Comparison of ENCODE assay signal across 22 mouse cellular contexts in genomic region chr13:95833473-95833872, GRCm38 (mm10). TPM values are rescaled to one million over a fixed set of nuclear protein-coding genes. Genes with fewer than 3 reads are reported as not detected.
DNase-seq lines count a peak whose midpoint lies in the region; ATAC-seq lines count a peak whose summit lies in the region.
"Had no signal": no experiment of that assay in that cellular context is flagged by ENCODE, and none has a peak within 500 bp of the region (broad histone marks: within the 10 kb centered on the region; RNA-seq: fewer than 3 reads in every experiment).

No protein-coding gene starts in this region.

- H3K4me1 ChIP-seq in forebrain, embryonic 12.5 days = peaks cover 16% of the 10 kb centered on the region
- H3K4me1 ChIP-seq in forebrain, embryonic 14.5 days (ENCODE audit: control insufficient read depth, insufficient read depth, low read length) = no peaks in the 10 kb centered on the region
- H3K4me1 ChIP-seq in intestine, embryonic 15.5 days (replicated peaks) = 0 out of 2 replicates have a peak, but pooled peaks cover 3% of the 10 kb centered on the region
- peaks cover 22% of the 10 kb centered on the region for H3K4me1 ChIP-seq in limb, embryonic 13.5 days
- 0 out of 2 replicates have a peak, but pooled peaks cover under 1% of the 10 kb centered on the region for H3K4me1 ChIP-seq in stomach, embryonic 15.5 days
- H3K4me1 ChIP-seq: heart, embryonic 15.5 days had no signal

- H3K36me3 ChIP-seq in forebrain, embryonic 12.5 days (replicated peaks) = peaks cover 6% of the 10 kb centered on the region; the same call in 1 of the 2 replicates
- 0 out of 2 replicates have a peak, but pooled peaks cover 3% of the 10 kb centered on the region for H3K36me3 ChIP-seq in forebrain, embryonic 14.5 days (ENCODE audit: control insufficient read depth, insufficient read depth, low read length)
- no peaks in the 10 kb centered on the region for H3K36me3 ChIP-seq in intestine, embryonic 15.5 days
- peaks cover 6% of the 10 kb centered on the region; the same call in 1 of the 2 replicates for H3K36me3 ChIP-seq in limb, embryonic 13.5 days
- no peaks in the 10 kb centered on the region for H3K36me3 ChIP-seq in stomach, embryonic 15.5 days
- H3K36me3 ChIP-seq: embryonic facial prominence, embryonic 15.5 days; heart, embryonic 15.5 days; hindbrain, embryonic 15.5 days had no signal

- no peak overlapping the region for H3K9ac ChIP-seq in forebrain, embryonic 12.5 days
- no peak overlapping the region for H3K9ac ChIP-seq in forebrain, embryonic 14.5 days (ENCODE audit: low read length)
- no peak overlapping the region for H3K9ac ChIP-seq in intestine, embryonic 15.5 days
- no peak overlapping the region for H3K9ac ChIP-seq in limb, embryonic 13.5 days
- H3K9ac ChIP-seq in stomach, embryonic 15.5 days = no peak overlapping the region
- H3K9ac ChIP-seq: embryonic facial prominence, embryonic 15.5 days; heart, embryonic 15.5 days; hindbrain, embryonic 15.5 days had no signal

- WGBS in forebrain, embryonic 12.5 days = 86% methylated on average over 6 of the region's 6 CpGs
- 86% methylated on average over 6 of the region's 6 CpGs for WGBS in forebrain, embryonic 14.5 days
- 69% methylated on average over 6 of the region's 6 CpGs for WGBS in intestine, embryonic 15.5 days
- 71% methylated on average over 6 of the region's 6 CpGs for WGBS in limb, embryonic 13.5 days
- WGBS in stomach, embryonic 15.5 days = 71% methylated on average over 6 of the region's 6 CpGs

- H3K4me2 ChIP-seq in forebrain, embryonic 12.5 days = no peak overlapping the region
- H3K4me2 ChIP-seq in forebrain, embryonic 14.5 days (ENCODE audit: low read length) = no peak overlapping the region
- no peak overlapping the region for H3K4me2 ChIP-seq in intestine, embryonic 15.5 days (replicated peaks)
- H3K4me2 ChIP-seq in limb, embryonic 13.5 days (replicated peaks) = no peak overlapping the region
- H3K4me2 ChIP-seq in stomach, embryonic 15.5 days = no peak overlapping the region
- H3K4me2 ChIP-seq: embryonic facial prominence, embryonic 15.5 days; heart, embryonic 11.5 days; heart, embryonic 15.5 days; hindbrain, embryonic 15.5 days had no signal

- 0 out of 2 replicates have a peak overlapping the region, but pooled peaks have one; percentile 31 for H3K27ac ChIP-seq in forebrain, embryonic 12.5 days
- H3K27ac ChIP-seq in forebrain, embryonic 14.5 days (ENCODE audit: low read depth, low read length) = no peak overlapping the region
- H3K27ac ChIP-seq in intestine, embryonic 15.5 days = 0 out of 2 replicates have a peak overlapping the region, but pooled peaks have one; percentile 32
- H3K27ac ChIP-seq in limb, embryonic 13.5 days = peak overlapping the region; percentile 49; the same call in 1 of the 2 replicates
- H3K27ac ChIP-seq in stomach, embryonic 15.5 days = 0 out of 2 replicates have a peak overlapping the region, but pooled peaks have one; percentile 21
- H3K27ac ChIP-seq: embryonic facial prominence, embryonic 15.5 days; forebrain, embryonic 10.5 days; heart, adult 2 months; heart, embryonic 15.5 days; hindbrain, embryonic 15.5 days had no signal

- no peaks in the 10 kb centered on the region for H3K27me3 ChIP-seq in forebrain, embryonic 12.5 days
- H3K27me3 ChIP-seq in forebrain, embryonic 14.5 days (replicated peaks; ENCODE audit: control insufficient read depth, insufficient read depth, low read length) = no peaks in the 10 kb centered on the region
- no peaks in the 10 kb centered on the region for H3K27me3 ChIP-seq in intestine, embryonic 15.5 days (replicated peaks)
- no peaks in the 10 kb centered on the region for H3K27me3 ChIP-seq in limb, embryonic 13.5 days
- H3K27me3 ChIP-seq in stomach, embryonic 15.5 days (replicated peaks) = no peaks in the 10 kb centered on the region
- H3K27me3 ChIP-seq: embryonic facial prominence, embryonic 15.5 days; heart, embryonic 15.5 days; hindbrain, embryonic 15.5 days had no signal

- ATAC-seq in forebrain, embryonic 12.5 days (ENCODE audit: low FRiP score) = no peak
- no peak for ATAC-seq in forebrain, embryonic 14.5 days
- peak; percentile 68 for ATAC-seq in intestine, embryonic 15.5 days
- ATAC-seq in limb, embryonic 13.5 days (ENCODE audit: low FRiP score, low read depth) = peak; percentile 44; the same call in 1 of the 2 replicates
- no peak for ATAC-seq in stomach, embryonic 15.5 days (ENCODE audit: insufficient read depth, low FRiP score, low read depth)
- ATAC-seq: forebrain, embryonic 16.5 days had no signal

- DNase-seq in forebrain, embryonic 14.5 days (ENCODE audit: low spot score) = no peak
- DNase-seq in thymus, adult 18-20 months = no peak
- no peak for DNase-seq in layer of hippocampus, postnatal 36 days
- DNase-seq in adrenal gland, postnatal 10 days = no peak
- DNase-seq: adrenal gland, postnatal 25 days; cerebellum, adult 18-20 months; cerebellum, adult 9-11 months; cerebellum, postnatal 36 days; gastrocnemius, postnatal 10 days; heart, adult 2 months; heart, postnatal 14 days had no signal

- no peaks in the 10 kb centered on the region for H3K9me3 ChIP-seq in forebrain, embryonic 12.5 days
- H3K9me3 ChIP-seq in forebrain, embryonic 14.5 days (replicated peaks; ENCODE audit: control insufficient read depth, low read length) = no peaks in the 10 kb centered on the region
- no peaks in the 10 kb centered on the region for H3K9me3 ChIP-seq in intestine, embryonic 15.5 days
- no peaks in the 10 kb centered on the region for H3K9me3 ChIP-seq in limb, embryonic 13.5 days
- H3K9me3 ChIP-seq in stomach, embryonic 15.5 days = no peaks in the 10 kb centered on the region
- H3K9me3 ChIP-seq: embryonic facial prominence, embryonic 15.5 days; forebrain, embryonic 10.5 days; heart, embryonic 15.5 days; hindbrain, embryonic 15.5 days had no signal

- H3K4me3 ChIP-seq in forebrain, embryonic 12.5 days (replicated peaks) = no peak overlapping the region
- H3K4me3 ChIP-seq in forebrain, embryonic 14.5 days (ENCODE audit: low read depth, low read length) = no peak overlapping the region
- no peak overlapping the region for H3K4me3 ChIP-seq in intestine, embryonic 15.5 days (replicated peaks)
- H3K4me3 ChIP-seq in limb, embryonic 13.5 days = no peak overlapping the region
- H3K4me3 ChIP-seq in stomach, embryonic 15.5 days (replicated peaks) = no peak overlapping the region
- H3K4me3 ChIP-seq: embryonic facial prominence, embryonic 15.5 days; erythroblast, embryonic 14.5 days; forebrain, embryonic 10.5 days; heart, adult 2 months; heart, embryonic 15.5 days; hindbrain, embryonic 15.5 days had no signal

RNA-seq across cellular contexts. Expression of gene Iqgap2, which starts 58.2 kb away (rescaled TPM):
- polyA plus RNA-seq in forebrain, embryonic 12.5 days (2016; fragmentation: Nextera tagmentation; extraction: Ambion mirVana) = 16.7 and 17.2 TPM in 2 replicates
- polyA plus RNA-seq in forebrain, embryonic 14.5 days (2014; fragmentation: Nextera tagmentation; extraction: Ambion mirVana) = 4.2 and 4.4 TPM in 2 replicates
- 27.3 and 28.6 TPM in 2 replicates for polyA plus RNA-seq in intestine, embryonic 15.5 days (2015; fragmentation: Nextera tagmentation; extraction: Ambion mirVana)
- 12.6 and 13.6 TPM in 2 replicates for polyA plus RNA-seq in limb, embryonic 13.5 days (2015; fragmentation: Nextera tagmentation; extraction: Ambion mirVana)
- polyA plus RNA-seq in stomach, embryonic 15.5 days (2015; fragmentation: Nextera tagmentation; extraction: Ambion mirVana) = 20.3 and 20.9 TPM in 2 replicates
- total RNA-seq in layer of hippocampus, postnatal 36 days (2021) = 10 to 100 TPM; 86.9 to 92.4 TPM
- 10 to 100 TPM; 63.8 to 81.7 TPM for total RNA-seq in adrenal gland, postnatal 10 days (2021)

Comparison
In these comparisons a context has a peak if more than half of its experiments do, and no peak if none do; other contexts are left out.
1. ATAC-seq: peak in intestine, embryonic 15.5 days (single experiment) and limb, embryonic 13.5 days (single experiment); none in forebrain, embryonic 12.5 days (single experiment), forebrain, embryonic 14.5 days (single experiment) and stomach, embryonic 15.5 days (single experiment).